Mouse (Mus musculus) limb, embryonic 12.5 days (tissue): ENCODE measurements around the gene Kri1. TPM values are rescaled to one million over a fixed set of nuclear protein-coding genes. Genes with fewer than 3 reads are reported as not detected.
A peak's percentile ranks its signal among the peaks of the same experiment; 100 is the strongest.

Experiments
- ATAC-seq: fragments of 200-750 bp; cut with Nextera tagmentation; 2 replicates; pipeline ENCODE4 v1.8.0; 2017; ENCODE audit warnings: low read depth, moderate TSS enrichment; ENCODE audit not compliant: insufficient number of reproducible peaks, insufficient read depth, low FRiP score, low TSS enrichment
- H3K27ac ChIP-seq: fragments of 300-500 bp; sonication (generic); 2 replicates; pipeline ENCODE4 v1.5.1; 2016; ENCODE audit warnings: mild to moderate bottlenecking, moderate library complexity
- H3K27me3 ChIP-seq: fragments of 300-500 bp; sonication (generic); 2 replicates; pipeline ENCODE4 v1.6.1; 2016; ENCODE audit warnings: mild to moderate bottlenecking, moderate library complexity
- H3K36me3 ChIP-seq: fragments of 300-500 bp; sonication (generic); 2 replicates; pipeline ENCODE4 v1.6.1; 2016; ENCODE audit warnings: mild to moderate bottlenecking, moderate library complexity
- H3K4me1 ChIP-seq: fragments of 300-500 bp; sonication (generic); replicated peaks from 2 replicates; pipeline ENCODE4 v1.6.1; 2016
- H3K4me2 ChIP-seq: fragments of 300-500 bp; sonication (generic); 2 replicates; pipeline ENCODE4 v1.6.1; 2016; ENCODE audit warnings: mild to moderate bottlenecking, moderate library complexity
- H3K4me3 ChIP-seq: fragments of 300-500 bp; sonication (generic); replicated peaks from 2 replicates; pipeline ENCODE4 v1.5.1; 2016; ENCODE audit warnings: mild to moderate bottlenecking
- H3K9ac ChIP-seq: fragments of 300-500 bp; sonication (generic); replicated peaks from 2 replicates; pipeline ENCODE4 v1.6.1; 2016; ENCODE audit warnings: mild to moderate bottlenecking, moderate library complexity
- H3K9me3 ChIP-seq: fragments of 300-500 bp; sonication (generic); 2 replicates; pipeline ENCODE4 v1.6.1; 2016; ENCODE audit warnings: mild to moderate bottlenecking, moderate library complexity
- WGBS: fragments of 180-500 bp; shearing (Covaris S2); methylation state at CpG from one replicate; pipeline ENCODE4 v1.1.7; 2016; 5-methylcytosine and 5-hydroxymethylcytosine counted together
- polyA plus RNA-seq: library from polyadenylated mRNA; unstranded; fragments of >200 nt; fragmentation: Nextera tagmentation; extraction: Ambion mirVana; gene quantifications from 2 replicates; pipeline ENCODE4 v1.2.1, GENCODE M21; 2016

The Kri1 gene
- polyA plus RNA-seq, result 18.1 and 22.2 TPM in 2 replicates

- Histone ChIP-seq H3K4me2 (peak within 1 kb of the TSS; percentile 92), H3K27ac (peak within 1 kb of the TSS; percentile 78), H3K9ac (peak within 1 kb of the TSS; percentile 76), H3K4me1 (peaks cover 26% of the 10 kb centered on the region), H3K4me3 (peak within 1 kb of the TSS; percentile 82), H3K27me3 (no peaks in the 10 kb centered on the region), H3K9me3 (no peaks in the 10 kb centered on the region), H3K36me3 (peaks cover 23% of the 10 kb centered on the region)
- under 1% methylated on average over 59 of the region's 59 CpGs for WGBS
- peak; percentile 57 for ATAC-seq
Measured at GRCm38 (mm10) chr9:21287571-21288402, at the start of gene Kri1. Kri1 (minus strand) TSS chr9:21287969.

GRCm38 (mm10) chr9:21336491-21336890, 48.7 kb upstream of the Kri1 start:
- WGBS, result 79% methylated on average over 8 of the region's 8 CpGs

GRCm38 (mm10) chr9:21335391-21335790, 47.6 kb upstream of the Kri1 start:
- 79% methylated on average over 4 of the region's 4 CpGs for WGBS
- no peaks in the 10 kb centered on the region for H3K9me3 ChIP-seq
- H3K9ac ChIP-seq, result no peak overlapping the region
- H3K27me3 ChIP-seq, result peaks cover 7% of the 10 kb centered on the region; the same call in 1 of the 2 replicates
- peaks cover 17% of the 10 kb centered on the region; the same call in 1 of the 2 replicates for H3K36me3 ChIP-seq
- peaks cover 22% of the 10 kb centered on the region for H3K4me1 ChIP-seq
- no peak overlapping the region for H3K4me3 ChIP-seq
- ATAC-seq, result no peak
- no peak overlapping the region for H3K27ac ChIP-seq
- H3K4me2 ChIP-seq, result no peak overlapping the region

More at GRCm38 (mm10) chr9:21336491-21336890, 48.7 kb upstream of the Kri1 start:
- no peak overlapping the region for H3K4me2 ChIP-seq
- no peak overlapping the region for H3K27ac ChIP-seq
- no peak overlapping the region for H3K9ac ChIP-seq
- peaks cover 7% of the 10 kb centered on the region; the same call in 1 of the 2 replicates for H3K27me3 ChIP-seq
- no peaks in the 10 kb centered on the region for H3K9me3 ChIP-seq
- peaks cover 22% of the 10 kb centered on the region for H3K4me1 ChIP-seq
- H3K4me3 ChIP-seq, result no peak overlapping the region
- peaks cover 24% of the 10 kb centered on the region for H3K36me3 ChIP-seq
- ATAC-seq, result no peak

- no peaks in the 10 kb centered on the region for H3K9me3 ChIP-seq
- H3K4me3 ChIP-seq, result no peak overlapping the region
- no peak overlapping the region for H3K9ac ChIP-seq
- no peak overlapping the region for H3K4me2 ChIP-seq
- peaks cover 7% of the 10 kb centered on the region; the same call in 1 of the 2 replicates for H3K27me3 ChIP-seq
- no peak overlapping the region for H3K27ac ChIP-seq
- ATAC-seq, result no peak
- H3K36me3 ChIP-seq, result peaks cover 15% of the 10 kb centered on the region; the same call in 1 of the 2 replicates
- peaks cover 22% of the 10 kb centered on the region for H3K4me1 ChIP-seq
Measured at GRCm38 (mm10) chr9:21334747-21335146, 47.0 kb upstream of the Kri1 start.

- Histone ChIP-seq H3K27me3 (peaks cover 7% of the 10 kb centered on the region; the same call in 1 of the 2 replicates), H3K36me3 (peaks cover 6% of the 10 kb centered on the region; the same call in 1 of the 2 replicates), H3K4me2 (no peak overlapping the region), H3K4me3 (no peak overlapping the region), H3K9me3 (no peaks in the 10 kb centered on the region), H3K9ac (no peak overlapping the region), H3K4me1 (peaks cover 22% of the 10 kb centered on the region), H3K27ac (no peak overlapping the region)
- WGBS, result 86% methylated on average over 1 of the region's 1 CpGs
- ATAC-seq, result no peak
Measured at GRCm38 (mm10) chr9:21333523-21333922, 45.8 kb upstream of the Kri1 start.

GRCm38 (mm10) chr9:21332161-21333061, 44.6 kb upstream of the Kri1 start:
- WGBS, result 34% methylated on average over 9 of the region's 9 CpGs
- H3K27ac ChIP-seq, result peak overlapping the region; percentile 62
- no peaks in the 10 kb centered on the region for H3K9me3 ChIP-seq
- H3K4me3 ChIP-seq, result no peak overlapping the region
- ATAC-seq, result no peak
- H3K4me2 ChIP-seq, result no peak overlapping the region
- H3K9ac ChIP-seq, result no peak overlapping the region
- H3K27me3 ChIP-seq, result peaks cover under 1% of the 10 kb centered on the region; the same call in 1 of the 2 replicates
- H3K4me1 ChIP-seq, result peaks cover 17% of the 10 kb centered on the region
- H3K36me3 ChIP-seq, result peaks cover 6% of the 10 kb centered on the region; the same call in 1 of the 2 replicates

GRCm38 (mm10) chr9:21331365-21332140, 43.8 kb upstream of the Kri1 start:
- peaks cover 16% of the 10 kb centered on the region for H3K4me1 ChIP-seq
- H3K9me3 ChIP-seq, result no peaks in the 10 kb centered on the region
- peaks cover 8% of the 10 kb centered on the region for H3K36me3 ChIP-seq
- no peak overlapping the region for H3K4me2 ChIP-seq
- H3K4me3 ChIP-seq, result no peak overlapping the region
- 87% methylated on average over 12 of the region's 12 CpGs for WGBS
- no peak overlapping the region for H3K9ac ChIP-seq
- H3K27me3 ChIP-seq, result no peaks in the 10 kb centered on the region
- peak overlapping the region; percentile 62; the same call in 1 of the 2 replicates for H3K27ac ChIP-seq
- no peak for ATAC-seq

- H3K36me3 ChIP-seq, result peaks cover 19% of the 10 kb centered on the region
- no peak overlapping the region for H3K4me3 ChIP-seq
- no peak overlapping the region for H3K9ac ChIP-seq
- no peak overlapping the region for H3K27ac ChIP-seq
- peaks cover 16% of the 10 kb centered on the region for H3K4me1 ChIP-seq
- no peak overlapping the region for H3K4me2 ChIP-seq
- WGBS, result 93% methylated on average over 10 of the region's 10 CpGs
- H3K9me3 ChIP-seq, result no peaks in the 10 kb centered on the region
- ATAC-seq, result no peak
- H3K27me3 ChIP-seq, result no peaks in the 10 kb centered on the region
Measured at GRCm38 (mm10) chr9:21329699-21330289, 42.0 kb upstream of the Kri1 start.

GRCm38 (mm10) chr9:21329041-21329440, 41.3 kb upstream of the Kri1 start:
- 81% methylated on average over 3 of the region's 5 CpGs for WGBS
- H3K4me2 ChIP-seq, result no peak overlapping the region

GRCm38 (mm10) chr9:21328041-21328440, 40.3 kb upstream of the Kri1 start:
- Histone ChIP-seq H3K27me3 (no peaks in the 10 kb centered on the region), H3K9ac (no peak overlapping the region), H3K27ac (no peak overlapping the region), H3K4me2 (no peak overlapping the region), H3K4me1 (peaks cover 14% of the 10 kb centered on the region), H3K36me3 (peaks cover 26% of the 10 kb centered on the region), H3K9me3 (no peaks in the 10 kb centered on the region), H3K4me3 (no peak overlapping the region)
- WGBS, result 77% methylated on average over 3 of the region's 3 CpGs
- no peak for ATAC-seq

More at GRCm38 (mm10) chr9:21329041-21329440, 41.3 kb upstream of the Kri1 start:
- no peaks in the 10 kb centered on the region for H3K9me3 ChIP-seq
- H3K4me3 ChIP-seq, result no peak overlapping the region
- peaks cover 16% of the 10 kb centered on the region for H3K4me1 ChIP-seq
- no peak overlapping the region for H3K9ac ChIP-seq
- no peak overlapping the region for H3K27ac ChIP-seq
- peaks cover 26% of the 10 kb centered on the region for H3K36me3 ChIP-seq
- H3K27me3 ChIP-seq, result no peaks in the 10 kb centered on the region
- no peak for ATAC-seq
